ENCODE assay signal across 17 mouse cellular contexts in the genomic region with DNA sequence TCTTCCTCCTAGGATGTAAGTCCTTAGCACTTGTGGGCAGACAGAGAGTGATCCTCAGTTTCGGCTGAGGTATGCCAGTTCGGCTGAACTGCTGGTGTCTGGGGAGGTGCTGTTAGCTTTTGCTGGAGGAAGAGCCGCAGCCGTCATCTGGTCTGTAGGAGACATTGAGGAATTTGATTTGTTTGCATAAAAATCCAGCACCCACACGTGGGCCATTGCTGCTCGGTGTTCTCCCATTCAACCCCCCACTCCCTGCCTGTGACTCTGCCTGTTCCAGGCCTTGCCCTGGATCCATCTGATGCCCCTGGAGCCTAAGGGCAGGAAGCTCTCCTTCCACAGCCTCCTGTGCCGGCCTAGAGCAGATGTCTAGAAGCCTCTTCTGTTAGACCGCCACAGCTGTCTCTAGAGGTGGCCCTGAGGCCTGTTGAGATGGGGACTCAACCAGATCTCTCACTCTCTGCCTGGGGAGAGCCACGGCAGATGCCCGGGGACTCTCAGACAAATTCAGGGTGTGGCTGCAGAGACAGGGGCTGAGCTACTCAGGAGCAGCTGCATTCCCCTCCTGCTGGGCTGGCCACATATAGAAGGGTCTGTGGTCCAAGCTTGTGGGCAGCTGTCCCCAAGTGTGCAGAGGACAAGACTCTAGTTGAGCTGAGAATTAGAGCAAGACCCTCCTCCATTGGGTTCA. TPM values are rescaled to one million over a fixed set of nuclear protein-coding genes. Genes with fewer than 3 reads are reported as not detected.
DNase-seq lines count a peak whose midpoint lies in the region; ATAC-seq and TF ChIP-seq lines count a peak whose summit lies in the region.
"Had no signal": no experiment of that assay in that cellular context is flagged by ENCODE, and none has a peak within 500 bp of the region (broad histone marks: within the 10 kb centered on the region; RNA-seq: fewer than 3 reads in every experiment).

No protein-coding gene starts in this region.

- H3K9me3 ChIP-seq in heart, embryonic 13.5 days: no peaks in the 10 kb centered on the region
- no peaks in the 10 kb centered on the region for H3K9me3 ChIP-seq in midbrain, postnatal 0 days (ENCODE audit: low read length)
- no peaks in the 10 kb centered on the region for H3K9me3 ChIP-seq in midbrain, embryonic 13.5 days
- H3K9me3 ChIP-seq: hindbrain, embryonic 15.5 days; limb, embryonic 13.5 days had no signal

- no peak for ATAC-seq in heart, embryonic 13.5 days (ENCODE audit: extremely low read depth, insufficient number of reproducible peaks, low FRiP score, low TSS enrichment)
- no peak for ATAC-seq in midbrain, postnatal 0 days (ENCODE audit: low FRiP score)
- no peak for ATAC-seq in midbrain, embryonic 13.5 days
- ATAC-seq: forebrain, embryonic 16.5 days had no signal

- 82% methylated on average over 10 of the region's 10 CpGs for WGBS in heart, embryonic 13.5 days
- 89% methylated on average over 10 of the region's 10 CpGs for WGBS in midbrain, postnatal 0 days
- WGBS in midbrain, embryonic 13.5 days: 86% methylated on average over 10 of the region's 10 CpGs

- TF ChIP-seq CTCF in midbrain, postnatal 0 days (IDR thresholded peaks at IDR 0.05): no peak

- H3K4me3 ChIP-seq in heart, embryonic 13.5 days: no peak overlapping the region
- no peak overlapping the region for H3K4me3 ChIP-seq in midbrain, postnatal 0 days (ENCODE audit: low read depth, low read length)
- no peak overlapping the region for H3K4me3 ChIP-seq in midbrain, embryonic 13.5 days (replicated peaks)
- H3K4me3 ChIP-seq in myocyte: no peak overlapping the region
- H3K4me3 ChIP-seq: hindbrain, embryonic 15.5 days; limb, embryonic 13.5 days had no signal

- DNase-seq in heart, adult 18-20 months: no peak
- no peak for DNase-seq in midbrain, postnatal 0 days (ENCODE audit: low spot score)
- DNase-seq in R1 (ENCODE audit: low read depth, low spot score): peak; percentile 69
- DNase-seq in left cerebral cortex, adult 18-20 months (ENCODE audit: low spot score in 2 of 2): no peak
- DNase-seq: adrenal gland, postnatal 10 days; embryo, embryonic 11 days; kidney, adult 18-20 months; kidney, postnatal 10 days; lung, postnatal 10 days; thymus, adult 2 months had no signal

- no peaks in the 10 kb centered on the region for H3K27me3 ChIP-seq in heart, embryonic 13.5 days (replicated peaks)
- H3K27me3 ChIP-seq in midbrain, postnatal 0 days (ENCODE audit: insufficient read depth, low read length): no peaks in the 10 kb centered on the region
- no peaks in the 10 kb centered on the region for H3K27me3 ChIP-seq in midbrain, embryonic 13.5 days
- no peaks in the 10 kb centered on the region for H3K27me3 ChIP-seq in myocyte (ENCODE audit: control insufficient read depth, insufficient read depth, insufficient read length)
- H3K27me3 ChIP-seq: hindbrain, embryonic 15.5 days; limb, embryonic 13.5 days had no signal

- no peaks in the 10 kb centered on the region for H3K79me2 ChIP-seq in myocyte (ENCODE audit: control insufficient read depth, insufficient read depth)

- peaks cover 25% of the 10 kb centered on the region for H3K4me1 ChIP-seq in heart, embryonic 13.5 days
- H3K4me1 ChIP-seq in midbrain, postnatal 0 days (ENCODE audit: insufficient read depth, low read length): peaks cover 7% of the 10 kb centered on the region; the same call in 1 of the 2 replicates
- peaks cover 28% of the 10 kb centered on the region for H3K4me1 ChIP-seq in midbrain, embryonic 13.5 days (replicated peaks)

- H3ac ChIP-seq in myocyte (ENCODE audit: control insufficient read depth, insufficient read length): no peak overlapping the region

- H3K36me3 ChIP-seq in heart, embryonic 13.5 days: peaks cover 63% of the 10 kb centered on the region
- H3K36me3 ChIP-seq in midbrain, postnatal 0 days (ENCODE audit: insufficient read depth, low read length): peaks cover 52% of the 10 kb centered on the region
- H3K36me3 ChIP-seq in midbrain, embryonic 13.5 days: peaks cover 65% of the 10 kb centered on the region
- peaks cover 5% of the 10 kb centered on the region for H3K36me3 ChIP-seq in myocyte (ENCODE audit: control insufficient read depth, insufficient read depth)

- peak overlapping the region; percentile 21; the same call in 1 of the 2 replicates for H3K27ac ChIP-seq in heart, embryonic 13.5 days (replicated peaks)
- H3K27ac ChIP-seq in midbrain, postnatal 0 days (ENCODE audit: low read depth, low read length): no peak overlapping the region
- no peak overlapping the region for H3K27ac ChIP-seq in midbrain, embryonic 13.5 days
- H3K27ac ChIP-seq: hindbrain, embryonic 15.5 days; limb, embryonic 13.5 days had no signal

- H3K4me2 ChIP-seq in heart, embryonic 13.5 days: peak overlapping the region; percentile 38
- H3K4me2 ChIP-seq in midbrain, postnatal 0 days (ENCODE audit: low read depth, low read length, poor library complexity, severe bottlenecking): no peak overlapping the region
- H3K4me2 ChIP-seq in midbrain, embryonic 13.5 days (replicated peaks): no peak overlapping the region
- H3K4me2 ChIP-seq in myocyte (ENCODE audit: low read depth): no peak overlapping the region
- H3K4me2 ChIP-seq: hindbrain, embryonic 15.5 days; limb, embryonic 13.5 days had no signal

- TF ChIP-seq POLR2A in myocyte (IDR thresholded peaks at IDR 0.05; ENCODE audit: insufficient read length, low read depth): no peak

- peak overlapping the region; percentile 40; the same call in 1 of the 2 replicates for H3K9ac ChIP-seq in heart, embryonic 13.5 days
- 0 out of 2 replicates have a peak overlapping the region, but pooled peaks have one; percentile 4 for H3K9ac ChIP-seq in midbrain, postnatal 0 days (replicated peaks; ENCODE audit: low read length, poor library complexity, severe bottlenecking)
- H3K9ac ChIP-seq in midbrain, embryonic 13.5 days (replicated peaks): no peak overlapping the region; the same call in 1 of the 2 replicates
- H3K9ac ChIP-seq: hindbrain, embryonic 15.5 days; limb, embryonic 13.5 days had no signal

TF ChIP-seq in myocyte, 11 proteins besides CTCF, POLR2A, EP300 and RAD21:
- TF ChIP-seq TCF3 (IDR thresholded peaks at IDR 0.05; ENCODE audit: insufficient read length, low read depth): peak; percentile 38
- TF ChIP-seq MYOG (IDR thresholded peaks at IDR 0.05; ENCODE audit: control insufficient read depth in 1 of 3, insufficient read depth in 1 of 3, insufficient read length in 2 of 3, low read depth in 2 of 3): peak in 2 of 3 experiments; percentile 81 to 85
- TF ChIP-seq MAX (IDR thresholded peaks at IDR 0.05; ENCODE audit: low read depth): no peak
- TF ChIP-seq MYOD1 (IDR thresholded peaks at IDR 0.05; ENCODE audit: control insufficient read depth in 1 of 3, insufficient read length in 2 of 3, low read depth in 2 of 3): peak in 2 of 3 experiments; percentile 56 to 81
TF ChIP-seq in myocyte: peak in this region for 3.

RNA-seq across cellular contexts. Expression of gene Katnb1, which starts 3.9 kb away (rescaled TPM):
- polyA plus RNA-seq in heart, embryonic 13.5 days (2015; fragmentation: Nextera tagmentation; extraction: Ambion mirVana): 16.0 and 16.1 TPM in 2 replicates
- total RNA-seq in heart, adult 18-20 months (2021): 1 to 10 TPM; 4.8 to 5.1 TPM
- total RNA-seq in midbrain, postnatal 0 days (2014; rRNA removed): 53.7 and 61.6 TPM in 2 replicates
- polyA plus RNA-seq in midbrain, postnatal 0 days (2015; fragmentation: Nextera tagmentation; extraction: Ambion mirVana): 52.5 and 56.7 TPM in 2 replicates
- 38.8 and 39.7 TPM in 2 replicates for polyA plus RNA-seq in midbrain, embryonic 13.5 days (2015; fragmentation: Nextera tagmentation; extraction: Ambion mirVana)
- 20.0 TPM for polyA plus RNA-seq in myocyte (2012; fragmentation: generic; extraction: Trizol)
- total RNA-seq in left cerebral cortex, adult 18-20 months (2021): 10 to 100 TPM; 42.1 to 50.6 TPM

RNA-seq across cellular contexts. Expression of gene Drc7, which starts 30.0 kb away (rescaled TPM):
- not detected in 2 replicates for polyA plus RNA-seq in heart, embryonic 13.5 days (2015; fragmentation: Nextera tagmentation; extraction: Ambion mirVana)
- total RNA-seq in heart, adult 18-20 months (2021): not detected
- 4.4 and 9.8 TPM in 2 replicates for total RNA-seq in midbrain, postnatal 0 days (2014; rRNA removed)
- polyA plus RNA-seq in midbrain, postnatal 0 days (2015; fragmentation: Nextera tagmentation; extraction: Ambion mirVana): 2.8 and 3.6 TPM in 2 replicates
- polyA plus RNA-seq in midbrain, embryonic 13.5 days (2015; fragmentation: Nextera tagmentation; extraction: Ambion mirVana): 0.24 and 0.58 TPM in 2 replicates
- polyA plus RNA-seq in myocyte (2012; fragmentation: generic; extraction: Trizol): 0.02 TPM
- total RNA-seq in left cerebral cortex, adult 18-20 months (2021): under 1 TPM; 0.45 to 0.81 TPM
- total RNA-seq: adrenal gland, postnatal 10 days had no signal
- polyA plus RNA-seq: limb, embryonic 13.5 days; urinary bladder, adult 2 months had no signal
